Mouse (Mus musculus) hindbrain, embryonic 16.5 days (tissue): ENCODE measurements around the gene Eras. TPM values are rescaled to one million over a fixed set of nuclear protein-coding genes. Genes with fewer than 3 reads are reported as not detected.

Source experiments
- ATAC-seq: fragments of 200-750 bp; cut with Nextera tagmentation; 2 replicates; pipeline ENCODE4 v1.8.0; 2017; ENCODE audit warnings: moderate TSS enrichment, moderate library complexity
- H3K27ac ChIP-seq: fragments of 300-500 bp; sonication (generic); 2 replicates; pipeline ENCODE4 v1.5.1; 2014; ENCODE audit warnings: low read depth, mild to moderate bottlenecking, control low read depth, low read length, moderate library complexity
- H3K27me3 ChIP-seq: fragments of 300-500 bp; sonication (generic); replicated peaks from 2 replicates; pipeline ENCODE4 v1.6.1; 2014; ENCODE audit warnings: low read length; ENCODE audit not compliant: control insufficient read depth, insufficient read depth
- H3K36me3 ChIP-seq: fragments of 300-500 bp; sonication (generic); 2 replicates; pipeline ENCODE4 v1.6.1; 2014; ENCODE audit warnings: mild to moderate bottlenecking, low read length, moderate library complexity, mixed read lengths; ENCODE audit not compliant: control insufficient read depth, insufficient read depth
- H3K4me1 ChIP-seq: fragments of 300-500 bp; sonication (generic); 2 replicates; pipeline ENCODE4 v1.6.1; 2014; ENCODE audit warnings: low read depth, low read length; ENCODE audit not compliant: control insufficient read depth, insufficient read depth
- H3K4me2 ChIP-seq: fragments of 300-500 bp; sonication (generic); 2 replicates; pipeline ENCODE4 v1.6.1; 2014; ENCODE audit warnings: mild to moderate bottlenecking, low read length, control low read depth, moderate library complexity
- H3K4me3 ChIP-seq: fragments of 300-500 bp; sonication (generic); 2 replicates; pipeline ENCODE4 v1.5.1; 2014; ENCODE audit warnings: mild to moderate bottlenecking, low read length, control low read depth, moderate library complexity
- H3K9ac ChIP-seq: fragments of 300-500 bp; sonication (generic); 2 replicates; pipeline ENCODE4 v1.6.1; 2014; ENCODE audit warnings: low read depth, mild to moderate bottlenecking, control low read depth, low read length, moderate library complexity
- H3K9me3 ChIP-seq: fragments of 300-500 bp; sonication (generic); 2 replicates; pipeline ENCODE4 v1.6.1; 2014; ENCODE audit warnings: mild to moderate bottlenecking, low read length, moderate library complexity; ENCODE audit not compliant: control insufficient read depth
- WGBS: fragments of 180-500 bp; shearing (Covaris S2); extraction: QIAGEN DNeasy Blood & Tissue Kit; methylation state at CpG from one replicate; pipeline ENCODE4 v1.1.7; 2014; 5-methylcytosine and 5-hydroxymethylcytosine counted together
- polyA plus RNA-seq: library from polyadenylated mRNA; unstranded; fragments of >200 nt; fragmentation: Nextera tagmentation; extraction: Ambion mirVana; gene quantifications from 2 replicates; pipeline ENCODE4 v1.2.1, GENCODE M21; 2015

The Eras gene
- polyA plus RNA-seq = 0.15 TPM in 1 of 2 replicates, not detected in the other

DNA sequence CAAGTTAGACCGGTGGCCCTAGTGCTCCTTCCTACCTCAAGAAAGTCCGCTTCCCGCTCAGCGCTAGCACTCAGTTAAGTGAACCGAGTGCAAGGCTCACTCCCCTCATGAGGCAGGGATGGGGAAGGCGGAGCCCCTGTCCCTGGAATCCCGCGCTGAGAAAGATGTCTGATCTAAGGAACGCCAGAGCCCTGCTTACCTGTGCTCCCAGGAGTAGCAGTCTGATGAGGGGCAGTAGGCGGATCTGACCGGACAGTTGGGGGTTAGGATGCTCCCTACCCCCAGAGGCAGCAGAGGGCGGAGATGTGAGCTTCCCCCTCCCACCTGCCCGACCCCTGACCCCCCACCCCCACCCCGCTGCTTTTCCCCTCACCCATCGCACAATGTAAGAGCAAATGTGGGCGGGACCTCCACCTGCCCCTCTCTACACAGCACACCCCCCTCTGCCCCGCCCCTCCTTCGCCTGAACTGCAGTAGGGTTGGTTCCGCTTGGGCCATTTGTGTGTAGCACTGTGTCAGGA is at the start of gene Eras:
Gene Eras (minus strand): TSS at position 338 of the 521 bp plus-strand sequence.
- no peaks in the 10 kb centered on the region; the same call in 1 of the 2 replicates for H3K27me3 ChIP-seq
- H3K4me2 ChIP-seq = no peak within 1 kb of the TSS
- peaks cover 5% of the 10 kb centered on the region; the same call in 1 of the 2 replicates for H3K36me3 ChIP-seq
- ATAC-seq = 0 out of 2 replicates have a peak, but pooled peaks have one; percentile 51
- H3K27ac ChIP-seq = no peak within 1 kb of the TSS
- H3K9ac ChIP-seq = no peak within 1 kb of the TSS
- WGBS = 18% methylated on average over 15 of the region's 19 CpGs
- H3K4me3 ChIP-seq = no peak within 1 kb of the TSS
- H3K4me1 ChIP-seq = no peaks in the 10 kb centered on the region
- no peaks in the 10 kb centered on the region for H3K9me3 ChIP-seq

DNA sequence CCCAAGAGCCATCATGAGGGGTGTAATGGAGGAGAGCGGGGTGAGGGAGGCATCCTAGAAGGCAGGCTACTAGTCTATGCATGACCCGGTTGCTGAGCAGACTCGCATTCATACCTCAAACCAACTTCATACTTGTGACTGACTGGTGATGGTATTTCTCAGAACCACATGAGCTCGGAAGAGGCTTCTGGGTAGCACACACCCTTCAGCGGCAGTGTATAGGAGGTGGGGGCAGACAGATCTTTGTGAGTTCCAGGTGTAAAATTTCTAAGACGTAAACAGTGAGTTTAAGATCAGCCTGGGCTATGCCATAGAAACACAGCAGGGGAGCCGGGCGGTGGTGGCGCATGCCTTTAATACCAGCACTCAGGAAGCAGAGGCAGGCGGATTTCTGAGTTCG is 49.5 kb upstream of the Eras start, which contains the start of gene Gata1:
Gene Gata1 (minus strand): TSS at position 180 of the 400 bp plus-strand sequence.
- Histone ChIP-seq H3K4me3 (no peak within 1 kb of the TSS), H3K4me1 (no peaks in the 10 kb centered on the region), H3K27ac (no peak within 1 kb of the TSS), H3K27me3 (no peaks in the 10 kb centered on the region), H3K9ac (no peak within 1 kb of the TSS), H3K36me3 (no peaks in the 10 kb centered on the region), H3K9me3 (no peaks in the 10 kb centered on the region), H3K4me2 (no peak within 1 kb of the TSS)
- no peak for ATAC-seq
- 96% methylated on average over 11 of the region's 11 CpGs for WGBS

DNA sequence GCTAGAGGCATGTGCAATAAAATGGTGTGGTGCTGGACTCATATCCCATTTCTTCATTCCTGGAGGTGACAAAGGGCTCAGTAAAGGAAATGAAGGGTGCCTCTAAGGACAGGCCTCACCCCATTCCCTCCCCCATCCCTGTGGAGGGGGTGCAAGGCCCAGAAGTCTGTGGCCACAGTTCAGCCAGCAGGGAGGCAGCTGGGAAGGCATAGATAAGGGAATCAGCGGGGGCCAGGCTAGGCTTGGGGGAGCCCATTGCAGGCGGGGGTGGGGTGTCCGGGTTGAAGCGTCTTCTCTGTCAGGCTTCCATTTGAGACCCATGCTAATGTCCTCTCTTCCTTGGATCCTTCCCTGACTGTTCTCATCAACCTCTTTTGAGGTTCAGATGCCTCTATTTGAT is 42.9 kb upstream of the Eras start:
- no peak overlapping the region for H3K4me2 ChIP-seq
- no peak for ATAC-seq
- H3K27me3 ChIP-seq = no peaks in the 10 kb centered on the region
- H3K4me3 ChIP-seq = no peak overlapping the region
- H3K27ac ChIP-seq = no peak overlapping the region
- no peak overlapping the region for H3K9ac ChIP-seq
- WGBS = 69% methylated on average over 3 of the region's 4 CpGs
- no peaks in the 10 kb centered on the region for H3K36me3 ChIP-seq
- no peaks in the 10 kb centered on the region for H3K9me3 ChIP-seq
- no peaks in the 10 kb centered on the region for H3K4me1 ChIP-seq

DNA sequence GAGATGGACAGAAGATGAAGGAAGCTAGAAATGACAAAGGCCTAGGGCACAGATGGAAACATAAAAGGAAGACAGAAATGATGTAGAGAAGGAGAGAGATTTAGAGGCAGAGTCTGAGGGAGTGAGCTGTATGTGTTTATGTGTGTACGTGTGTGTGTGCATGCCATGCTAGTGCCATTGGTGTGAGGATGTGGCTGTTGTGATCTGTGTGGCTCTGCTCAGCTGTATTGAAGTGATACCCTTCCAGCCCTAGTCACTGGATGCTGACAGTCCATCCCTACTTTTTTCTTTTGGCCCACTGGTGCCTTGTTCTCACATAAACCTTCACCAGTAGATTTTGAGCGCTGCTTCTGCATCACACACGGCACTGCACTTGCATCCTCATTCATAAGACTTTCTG is 40.5 kb upstream of the Eras start:
- Histone ChIP-seq H3K36me3 (no peaks in the 10 kb centered on the region), H3K27me3 (no peaks in the 10 kb centered on the region), H3K27ac (no peak overlapping the region), H3K9me3 (no peaks in the 10 kb centered on the region), H3K4me1 (no peaks in the 10 kb centered on the region), H3K9ac (no peak overlapping the region), H3K4me3 (no peak overlapping the region), H3K4me2 (no peak overlapping the region)
- 90% methylated on average over 3 of the region's 3 CpGs for WGBS
- no peak for ATAC-seq

DNA sequence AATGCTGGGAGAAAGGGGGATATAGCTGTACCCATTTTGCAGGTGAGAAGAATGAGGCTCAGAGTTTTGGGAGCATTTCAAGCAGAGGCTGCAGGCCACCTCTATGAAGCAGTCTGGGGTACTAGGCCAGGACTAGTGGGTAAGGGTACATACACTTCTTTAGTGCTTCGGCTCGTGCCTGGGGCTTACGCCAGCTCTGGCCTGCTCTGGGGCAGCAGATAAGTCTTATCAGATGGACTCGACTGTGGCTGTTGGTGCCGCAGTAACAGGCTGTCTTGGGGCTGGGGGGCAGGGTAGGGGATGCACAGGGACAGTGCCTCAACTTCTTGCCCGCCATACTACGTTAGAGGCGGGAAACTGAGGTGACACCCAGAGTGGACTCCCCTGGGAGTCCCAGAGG is 39.8 kb upstream of the Eras start:
- H3K36me3 ChIP-seq = no peaks in the 10 kb centered on the region
- ATAC-seq = no peak
- no peaks in the 10 kb centered on the region for H3K4me1 ChIP-seq
- no peak overlapping the region for H3K4me2 ChIP-seq
- no peaks in the 10 kb centered on the region for H3K9me3 ChIP-seq
- WGBS = 86% methylated on average over 8 of the region's 8 CpGs
- H3K9ac ChIP-seq = no peak overlapping the region
- H3K27ac ChIP-seq = no peak overlapping the region
- H3K27me3 ChIP-seq = no peaks in the 10 kb centered on the region
- H3K4me3 ChIP-seq = no peak overlapping the region

DNA sequence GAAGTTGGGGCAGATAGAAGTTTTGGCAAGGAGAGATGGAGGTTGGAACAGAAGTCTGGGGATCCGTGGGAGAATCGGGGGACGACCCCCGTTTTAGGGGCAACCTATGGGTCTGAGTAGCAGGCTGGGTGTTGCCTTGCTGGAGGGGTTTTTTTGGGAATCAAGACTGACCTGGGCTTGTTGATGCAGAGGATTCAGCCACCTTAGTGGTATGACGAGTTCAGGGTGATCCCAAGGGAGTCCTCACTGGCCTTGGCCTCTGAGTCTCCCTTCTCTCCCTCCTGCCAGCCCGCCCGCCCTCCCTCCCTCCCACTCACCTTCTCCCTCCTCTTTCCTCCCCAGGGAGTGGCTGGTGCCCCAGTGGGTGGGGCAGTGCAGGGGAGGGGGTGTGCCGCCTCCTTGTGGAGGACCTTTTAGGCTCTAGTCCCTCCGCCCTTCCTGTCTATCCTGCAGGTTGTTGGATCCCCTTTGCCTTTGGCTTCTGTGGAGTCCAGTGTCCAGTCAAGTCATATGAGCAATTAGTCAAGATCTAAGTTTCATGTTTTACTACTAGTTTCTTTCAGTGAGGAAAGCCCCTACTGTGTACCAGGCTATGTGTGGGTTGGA is 39.3 kb upstream of the Eras start:
- 86% methylated on average over 6 of the region's 9 CpGs for whole genome bisulfite sequencing

DNA sequence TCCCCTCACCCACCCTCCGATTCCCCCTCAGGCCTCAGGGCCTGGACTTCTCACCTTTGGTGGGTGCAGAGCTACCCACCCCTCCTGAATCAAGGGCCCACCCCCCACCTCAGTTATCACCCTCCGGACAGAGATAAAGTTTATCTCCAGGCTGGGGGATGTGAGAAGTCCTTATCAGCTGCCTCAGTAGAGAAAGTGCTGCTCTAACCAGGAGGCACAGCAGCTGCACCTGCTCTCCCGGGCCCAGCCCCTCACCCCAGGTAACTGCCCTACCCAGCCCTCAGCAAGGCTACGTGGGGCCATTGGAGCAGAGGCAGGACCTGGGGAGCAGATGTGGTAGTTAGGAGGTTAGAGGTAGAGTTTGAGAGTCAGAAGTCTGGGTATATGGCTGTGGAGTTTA is 37.8 kb upstream of the Eras start:
- no peak overlapping the region for H3K27ac ChIP-seq
- ATAC-seq = no peak
- no peaks in the 10 kb centered on the region for H3K36me3 ChIP-seq
- H3K9me3 ChIP-seq = no peaks in the 10 kb centered on the region
- WGBS = 81% methylated on average over 4 of the region's 4 CpGs
- no peak overlapping the region for H3K9ac ChIP-seq
- H3K4me3 ChIP-seq = no peak overlapping the region
- H3K4me1 ChIP-seq = no peaks in the 10 kb centered on the region
- no peak overlapping the region for H3K4me2 ChIP-seq
- no peaks in the 10 kb centered on the region for H3K27me3 ChIP-seq

More for the DNA sequence above, 39.3 kb upstream of the Eras start:
- no peak overlapping the region for H3K27ac ChIP-seq
- no peaks in the 10 kb centered on the region for H3K9me3 ChIP-seq
- H3K9ac ChIP-seq = no peak overlapping the region
- no peaks in the 10 kb centered on the region for H3K4me1 ChIP-seq
- no peak overlapping the region for H3K4me3 ChIP-seq
- no peaks in the 10 kb centered on the region for H3K27me3 ChIP-seq
- no peak overlapping the region for H3K4me2 ChIP-seq
- ATAC-seq = no peak
- H3K36me3 ChIP-seq = no peaks in the 10 kb centered on the region

DNA sequence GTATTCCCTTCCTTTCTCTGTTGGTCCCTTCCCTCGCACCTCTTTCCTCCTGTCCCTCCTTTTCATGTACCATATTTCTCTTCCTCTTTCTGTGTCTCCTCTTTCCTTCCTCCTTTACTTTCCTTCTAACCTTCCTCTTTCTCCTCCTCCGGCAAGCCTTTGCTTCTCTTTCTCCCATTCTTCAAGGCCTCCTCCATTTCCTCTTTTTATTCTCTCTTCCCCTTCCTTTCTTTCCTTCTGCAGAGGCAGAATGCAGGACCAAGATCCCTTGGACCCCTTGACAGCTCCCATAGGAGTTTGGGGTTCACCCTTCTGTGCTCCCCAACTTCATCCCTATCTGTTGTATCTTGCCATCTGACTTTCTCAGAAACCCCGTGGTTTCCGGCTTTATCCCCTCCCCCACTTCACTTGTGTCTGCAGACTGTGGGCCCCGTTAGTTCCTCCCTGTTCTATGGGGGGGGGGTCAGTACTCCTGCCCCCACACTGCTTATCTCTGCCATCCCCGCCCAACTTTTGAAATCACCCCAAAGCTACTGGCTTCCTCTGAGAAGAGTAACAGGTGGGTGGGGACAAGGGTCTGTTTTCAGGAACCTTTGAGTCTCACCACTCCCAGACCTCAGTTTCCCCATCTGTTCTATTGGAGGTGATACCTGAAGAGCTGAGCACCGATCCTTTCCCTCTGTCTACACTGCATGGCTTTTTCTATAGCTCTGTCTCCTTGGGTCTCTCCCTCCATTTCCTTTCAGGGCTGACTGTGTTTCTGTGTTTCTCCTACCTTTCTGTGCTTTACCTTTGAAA is 35.6 kb upstream of the Eras start:
- H3K9me3 ChIP-seq = no peaks in the 10 kb centered on the region
- no peak overlapping the region for H3K4me3 ChIP-seq
- H3K27me3 ChIP-seq = no peaks in the 10 kb centered on the region
- no peaks in the 10 kb centered on the region for H3K4me1 ChIP-seq
- no peak overlapping the region for H3K9ac ChIP-seq
- H3K36me3 ChIP-seq = no peaks in the 10 kb centered on the region
- 82% methylated on average over 7 of the region's 7 CpGs for WGBS
- no peak overlapping the region for H3K4me2 ChIP-seq
- no peak overlapping the region for H3K27ac ChIP-seq
- ATAC-seq = no peak

DNA sequence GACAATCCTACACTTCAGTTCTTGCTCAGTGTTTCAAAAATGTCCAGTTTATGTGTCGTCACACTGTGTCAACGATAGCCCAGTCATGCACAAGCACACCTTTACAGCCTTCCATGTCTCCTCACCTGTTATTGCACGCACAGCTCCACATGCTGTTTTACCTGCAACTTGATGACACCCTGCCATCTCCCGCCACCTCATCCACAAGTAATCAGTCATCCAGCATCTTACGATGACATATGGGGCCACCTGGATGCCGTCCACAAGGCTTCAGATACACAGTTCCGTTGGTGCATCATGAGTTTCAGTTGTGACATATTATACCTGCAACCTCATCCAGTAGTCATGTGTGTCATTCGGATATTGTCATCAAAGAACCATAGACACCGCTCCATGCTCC is 30.5 kb upstream of the Eras start:
- Histone ChIP-seq H3K4me2 (no peak overlapping the region), H3K36me3 (no peaks in the 10 kb centered on the region), H3K4me1 (no peaks in the 10 kb centered on the region), H3K9me3 (no peaks in the 10 kb centered on the region), H3K4me3 (no peak overlapping the region), H3K27ac (no peak overlapping the region), H3K9ac (no peak overlapping the region), H3K27me3 (no peaks in the 10 kb centered on the region)
- ATAC-seq = no peak
- WGBS = 93% methylated on average over 9 of the region's 9 CpGs
